Mouse (Mus musculus) embryonic facial prominence, embryonic 11.5 days (tissue): ENCODE measurements around the gene Eml4. TPM values are rescaled to one million over a fixed set of nuclear protein-coding genes. Genes with fewer than 3 reads are reported as not detected.
A peak's percentile ranks its signal among the peaks of the same experiment; 100 is the strongest.

ENCODE experiments used
- ATAC-seq: fragments of 200-750 bp; cut with Nextera tagmentation; replicated peaks from 2 replicates; pipeline ENCODE4 v1.8.0; 2017; ENCODE audit warnings: low read depth; ENCODE audit not compliant: insufficient number of reproducible peaks, low FRiP score, low TSS enrichment
- DNase-seq: peaks from one replicate; pipeline ENCODE4 v3.0.0-alpha.2; 2015; ENCODE audit warnings: low spot score
- H3K27ac ChIP-seq: fragments of 300-500 bp; sonication (generic); replicated peaks from 2 replicates; pipeline ENCODE4 v1.5.1; 2014; ENCODE audit warnings: mild to moderate bottlenecking, low read depth, low read length, control low read depth
- H3K27me3 ChIP-seq: fragments of 300-500 bp; sonication (generic); 2 replicates; pipeline ENCODE4 v1.6.1; 2014; ENCODE audit warnings: mild to moderate bottlenecking, low read length, moderate library complexity, mixed read lengths; ENCODE audit not compliant: control insufficient read depth, insufficient read depth
- H3K36me3 ChIP-seq: fragments of 300-500 bp; sonication (generic); replicated peaks from 2 replicates; pipeline ENCODE4 v1.6.1; 2014; ENCODE audit warnings: low read depth, mild to moderate bottlenecking, low read length, moderate library complexity, mixed read lengths; ENCODE audit not compliant: control insufficient read depth, insufficient read depth
- H3K4me1 ChIP-seq: fragments of 300-500 bp; sonication (generic); 2 replicates; pipeline ENCODE4 v1.6.1; 2014; ENCODE audit warnings: low read length, mixed read lengths; ENCODE audit not compliant: control insufficient read depth, insufficient read depth
- H3K4me2 ChIP-seq: fragments of 300-500 bp; sonication (generic); 2 replicates; pipeline ENCODE4 v1.6.1; 2014; ENCODE audit warnings: low read depth, mild to moderate bottlenecking, control low read depth, low read length, moderate library complexity
- H3K4me3 ChIP-seq: fragments of 300-500 bp; sonication (generic); 2 replicates; pipeline ENCODE4 v1.5.1; 2014; ENCODE audit warnings: low read depth, low read length, control low read depth
- H3K9ac ChIP-seq: fragments of 300-500 bp; sonication (generic); replicated peaks from 2 replicates; pipeline ENCODE4 v1.6.1; 2014; ENCODE audit warnings: mild to moderate bottlenecking, control low read depth, low read length
- H3K9me3 ChIP-seq: fragments of 300-500 bp; sonication (generic); replicated peaks from 2 replicates; pipeline ENCODE4 v1.6.1; 2016; ENCODE audit warnings: mild to moderate bottlenecking, low read length, inconsistent platforms, mixed read lengths; ENCODE audit not compliant: control insufficient read depth
- WGBS: fragments of 180-500 bp; shearing (Covaris S2); extraction: QIAGEN DNeasy Blood & Tissue Kit; methylation state at CpG from one replicate; pipeline ENCODE4 v1.1.7; 2014; 5-methylcytosine and 5-hydroxymethylcytosine counted together
- polyA plus RNA-seq: library from polyadenylated mRNA; unstranded; fragments of >200 nt; fragmentation: Nextera tagmentation; extraction: Ambion mirVana; gene quantifications from 2 replicates; pipeline ENCODE4 v1.2.1, GENCODE M21; 2014

Eml4 gene
- polyA plus RNA-seq, 1 experiment from 2014 or later = 65.6 TPM

- H3K27me3 ChIP-seq = no peaks in the 10 kb centered on the region
- peaks cover 3% of the 10 kb centered on the region for H3K36me3 ChIP-seq
- no peak overlapping the region for H3K4me3 ChIP-seq
- no peaks in the 10 kb centered on the region for H3K9me3 ChIP-seq
- H3K27ac ChIP-seq = no peak overlapping the region
- DNase-seq = no peak
- WGBS = 88% methylated on average over 2 of the region's 2 CpGs
- no peak for ATAC-seq
- H3K4me2 ChIP-seq = no peak overlapping the region
- H3K4me1 ChIP-seq = no peaks in the 10 kb centered on the region
- no peak overlapping the region for H3K9ac ChIP-seq
Observed at GRCm38 (mm10) chr17:83483784-83484183, 133.1 kb downstream of the Eml4 start.

GRCm38 (mm10) chr17:83487762-83488161, 137.0 kb downstream of the Eml4 start:
- Histone ChIP-seq H3K27ac (no peak overlapping the region), H3K4me3 (no peak overlapping the region), H3K4me2 (no peak overlapping the region), H3K27me3 (no peaks in the 10 kb centered on the region), H3K9me3 (no peaks in the 10 kb centered on the region), H3K9ac (no peak overlapping the region), H3K4me1 (no peaks in the 10 kb centered on the region), H3K36me3 (no peaks in the 10 kb centered on the region)
- 34% methylated on average over 3 of the region's 3 CpGs for WGBS
- ATAC-seq = no peak
- DNase-seq = no peak

- Histone ChIP-seq H3K9me3 (no peaks in the 10 kb centered on the region), H3K4me2 (no peak overlapping the region), H3K4me1 (no peaks in the 10 kb centered on the region), H3K4me3 (no peak overlapping the region), H3K27ac (no peak overlapping the region), H3K27me3 (no peaks in the 10 kb centered on the region), H3K36me3 (peaks cover 8% of the 10 kb centered on the region), H3K9ac (no peak overlapping the region)
- 85% methylated on average over 5 of the region's 5 CpGs for WGBS
- DNase-seq (no peak), ATAC-seq (no peak)
Observed at GRCm38 (mm10) chr17:83498889-83499288, 148.2 kb downstream of the Eml4 start.

DNA sequence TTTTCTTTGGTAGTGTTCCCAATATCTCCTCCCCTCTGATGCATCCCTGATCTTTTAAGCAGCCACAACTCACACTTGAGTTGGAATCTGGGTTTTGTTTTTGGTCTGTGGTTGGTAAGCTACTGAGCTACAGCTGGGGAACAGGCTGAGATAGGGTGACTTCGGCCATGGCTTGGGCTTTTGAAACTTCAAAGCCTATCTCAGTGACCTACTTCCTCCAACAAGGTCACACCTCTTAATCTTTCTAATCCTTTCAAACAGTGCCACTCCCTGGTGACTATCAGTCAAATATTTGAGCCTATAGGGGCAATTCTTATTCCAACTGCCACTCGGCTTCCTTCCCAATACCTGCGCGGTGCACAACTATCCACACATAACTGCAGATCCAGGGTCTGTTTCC, 149.0 kb downstream of the Eml4 start:
- no peak overlapping the region for H3K27ac ChIP-seq
- H3K4me3 ChIP-seq = no peak overlapping the region
- DNase-seq (no peak), ATAC-seq (no peak)
- no peaks in the 10 kb centered on the region for H3K27me3 ChIP-seq
- no peak overlapping the region for H3K9ac ChIP-seq
- no peak overlapping the region for H3K4me2 ChIP-seq
- 93% methylated on average over 4 of the region's 4 CpGs for WGBS
- no peaks in the 10 kb centered on the region for H3K9me3 ChIP-seq
- no peaks in the 10 kb centered on the region for H3K4me1 ChIP-seq
- peaks cover 8% of the 10 kb centered on the region for H3K36me3 ChIP-seq

DNA sequence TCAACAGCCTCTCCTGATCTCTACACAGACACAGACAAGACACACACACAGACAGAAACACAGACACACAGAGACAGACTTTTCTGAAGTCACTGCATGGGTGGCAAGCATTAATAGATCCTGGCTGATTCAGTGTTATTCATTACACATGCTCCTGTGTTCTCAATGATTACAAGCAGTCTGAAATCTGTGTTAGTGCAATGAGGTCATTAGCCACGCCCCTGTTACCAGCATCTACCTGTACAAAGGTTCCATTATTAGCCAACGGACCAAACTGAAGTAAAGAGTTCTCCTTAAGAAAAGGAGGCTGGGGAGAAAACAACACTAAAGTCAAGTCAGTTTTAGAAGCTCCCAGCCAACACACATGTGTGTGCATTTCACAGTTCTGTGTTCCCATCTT, 153.0 kb downstream of the Eml4 start:
- no peak overlapping the region for H3K27ac ChIP-seq
- WGBS = 91% methylated on average over 2 of the region's 2 CpGs
- H3K9ac ChIP-seq = no peak overlapping the region
- H3K36me3 ChIP-seq = no peaks in the 10 kb centered on the region; the same call in none of the 2 replicates
- no peak overlapping the region for H3K4me2 ChIP-seq
- H3K4me3 ChIP-seq = no peak overlapping the region
- ATAC-seq (no peak), DNase-seq (no peak)
- no peaks in the 10 kb centered on the region for H3K9me3 ChIP-seq
- no peaks in the 10 kb centered on the region for H3K27me3 ChIP-seq
- H3K4me1 ChIP-seq = no peaks in the 10 kb centered on the region

- DNase-seq (no peak), ATAC-seq (no peak)
- Histone ChIP-seq H3K4me3 (no peak overlapping the region), H3K9me3 (no peaks in the 10 kb centered on the region), H3K9ac (no peak overlapping the region), H3K4me2 (no peak overlapping the region), H3K27ac (no peak overlapping the region), H3K4me1 (no peaks in the 10 kb centered on the region), H3K36me3 (no peaks in the 10 kb centered on the region), H3K27me3 (no peaks in the 10 kb centered on the region)
- 92% methylated on average over 3 of the region's 3 CpGs for WGBS
Observed at GRCm38 (mm10) chr17:83512130-83512529, 161.4 kb downstream of the Eml4 start.

- Histone ChIP-seq H3K9ac (peak overlapping the region; percentile 88), H3K4me1 (no peaks in the 10 kb centered on the region), H3K4me2 (peak overlapping the region; percentile 70), H3K36me3 (no peaks in the 10 kb centered on the region), H3K27ac (no peak overlapping the region), H3K4me3 (peak overlapping the region; percentile 82), H3K27me3 (no peaks in the 10 kb centered on the region), H3K9me3 (no peaks in the 10 kb centered on the region)
- DNase-seq = no peak
- peak; percentile 47; the same call in 1 of the 2 replicates for ATAC-seq
- 1% methylated on average over 24 of the region's 24 CpGs for WGBS
Observed at GRCm38 (mm10) chr17:83513655-83514212, 163.0 kb downstream of the Eml4 start.

- Histone ChIP-seq H3K36me3 (no peaks in the 10 kb centered on the region), H3K4me3 (peak overlapping the region; percentile 82), H3K27me3 (no peaks in the 10 kb centered on the region), H3K27ac (no peak overlapping the region), H3K9me3 (no peaks in the 10 kb centered on the region), H3K4me1 (no peaks in the 10 kb centered on the region), H3K4me2 (peak overlapping the region; percentile 70), H3K9ac (peak overlapping the region; percentile 88)
- ATAC-seq (peak; percentile 98), DNase-seq (peak; percentile 95)
- under 1% methylated on average over 33 of the region's 33 CpGs for WGBS
Observed at GRCm38 (mm10) chr17:83514213-83514701, 163.5 kb downstream of the Eml4 start.
